Mouse (Mus musculus): ENCODE data around the gene Il2rb.
A peak's percentile ranks its signal among the peaks of the same experiment; 100 is the strongest.

Gene Il2rb

DNA sequence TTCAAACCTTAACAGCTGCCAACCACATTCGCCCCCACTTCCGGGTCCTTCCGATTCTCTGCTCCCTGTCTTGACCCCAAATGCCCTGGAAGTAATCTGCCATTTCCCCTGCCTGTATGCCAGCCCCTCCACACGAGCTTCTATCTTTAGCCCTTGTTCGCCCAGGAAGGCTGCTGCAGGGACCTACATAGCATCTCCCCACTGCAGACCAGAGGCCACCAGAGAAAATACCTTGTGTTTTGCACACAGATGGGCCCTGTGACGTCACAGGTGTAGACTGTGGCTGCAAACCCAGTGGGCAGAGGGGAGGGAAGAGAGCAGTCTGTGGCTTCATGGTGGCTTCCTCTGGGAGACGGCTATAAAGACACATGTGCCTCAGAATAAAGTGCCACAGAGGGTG lies 23.1 kb upstream of the Il2rb start:
- no peak for DNase-seq

DNA sequence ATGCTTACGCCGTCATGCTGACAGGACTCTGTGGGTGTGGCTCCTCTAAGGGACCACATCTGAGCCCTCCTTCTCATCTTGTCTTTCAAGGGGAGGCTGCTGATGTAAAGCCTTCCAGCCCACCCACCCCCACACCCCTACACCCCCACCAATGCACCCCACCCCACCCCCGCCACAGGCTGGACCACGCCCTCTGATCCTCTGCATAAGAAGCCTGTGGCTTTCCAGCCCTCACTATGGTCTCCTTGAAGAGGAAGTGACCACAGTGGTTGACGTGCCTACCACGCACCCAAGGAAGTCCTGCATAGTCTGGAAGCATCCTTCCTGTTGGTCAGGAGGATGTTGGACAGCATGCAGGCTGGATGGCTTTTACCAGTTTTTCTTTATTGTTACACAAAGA lies 20.7 kb upstream of the Il2rb start:
- no peak for DNase-seq

DNA sequence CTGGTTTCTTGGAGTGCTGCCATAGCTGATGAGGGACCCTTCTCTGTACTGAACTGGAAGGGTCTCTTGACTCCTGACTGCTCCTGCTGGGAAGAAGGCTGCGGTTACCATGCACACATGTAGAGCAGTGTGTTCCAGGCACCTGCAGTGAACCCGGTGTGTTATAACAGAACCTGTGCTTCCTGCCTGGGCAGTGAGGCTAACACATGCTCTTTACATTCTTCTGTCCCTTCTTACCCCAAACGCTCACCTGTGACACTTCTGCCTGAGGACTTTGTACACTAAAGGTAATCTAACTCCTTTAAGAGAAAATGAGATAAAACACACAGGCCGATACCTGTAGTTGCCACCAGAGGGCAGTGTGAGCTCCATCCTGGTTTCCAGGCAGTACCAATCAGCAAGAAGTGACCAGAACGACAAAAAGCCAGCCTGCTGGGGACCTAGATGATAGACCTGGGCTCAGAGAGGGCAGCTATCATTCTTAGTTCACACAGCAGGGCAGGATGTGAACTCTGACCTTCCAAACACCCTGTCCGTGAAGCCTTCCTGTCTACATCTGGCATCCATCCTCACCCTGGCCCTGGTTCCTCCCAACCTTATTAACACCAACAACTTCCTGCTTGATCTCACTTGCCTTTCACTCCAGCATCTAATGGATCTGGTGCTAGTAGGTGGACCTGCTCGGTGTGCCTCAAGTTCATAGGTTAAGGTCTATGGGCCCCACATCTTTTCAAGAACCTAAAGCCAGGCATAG lies 19.5 kb upstream of the Il2rb start:
- DNase-seq, result peak; percentile 84

GRCm38 (mm10) chr15:78513019-78513418 lies 17.9 kb upstream of the Il2rb start:
- DNase-seq, result no peak

GRCm38 (mm10) chr15:78511951-78512350 lies 16.9 kb upstream of the Il2rb start:
- no peak for DNase-seq

DNA sequence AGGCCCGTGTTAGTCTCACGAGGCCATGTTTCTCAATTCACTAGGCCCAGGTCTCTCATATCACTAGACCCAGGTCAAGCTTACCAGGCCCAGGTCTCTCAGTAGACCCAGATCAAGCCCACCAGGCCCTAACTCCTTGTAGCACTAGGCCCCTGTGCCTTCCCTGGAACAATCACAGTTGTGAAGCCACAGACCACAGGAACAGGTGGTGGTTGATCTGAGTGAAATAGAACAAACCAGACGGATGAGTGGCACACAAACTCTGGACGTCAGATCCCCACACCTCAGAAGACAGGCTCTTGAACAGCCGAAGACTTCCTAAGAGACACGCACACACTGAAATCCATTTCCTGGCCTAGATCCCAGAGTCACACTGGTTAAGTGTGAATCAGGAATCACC lies 15.7 kb upstream of the Il2rb start:
- DNase-seq, result no peak

GRCm38 (mm10) chr15:78510121-78510576 lies 15.1 kb upstream of the Il2rb start:
- DNase-seq, result no peak

- DNase-seq, result no peak
Measured at GRCm38 (mm10) chr15:78509297-78509899, 14.3 kb upstream of the Il2rb start.

- no peak for DNase-seq
Measured at GRCm38 (mm10) chr15:78508443-78508842, 13.4 kb upstream of the Il2rb start.

DNA sequence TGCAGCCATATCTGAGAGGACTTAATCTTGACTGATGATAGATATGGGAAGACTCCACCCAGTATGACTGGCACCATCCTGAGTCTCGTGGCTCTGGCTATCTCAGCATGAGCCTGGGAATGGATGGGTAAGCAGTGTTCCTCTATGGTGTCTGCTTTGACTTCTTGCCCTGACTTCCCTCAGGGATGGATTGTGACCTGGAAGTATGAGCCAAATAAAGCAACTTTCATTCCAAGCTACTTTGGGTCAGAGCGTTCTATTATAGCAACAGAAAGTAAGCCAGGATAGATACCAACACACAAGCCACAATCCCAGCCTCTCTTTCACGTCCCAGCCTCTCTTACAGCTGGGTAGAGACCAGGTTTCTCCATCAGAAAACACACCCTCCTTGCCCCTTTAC lies 10.5 kb upstream of the Il2rb start:
- no peak for DNase-seq

GRCm38 (mm10) chr15:78504816-78505215 lies 9.7 kb upstream of the Il2rb start:
- DNase-seq, result no peak

DNA sequence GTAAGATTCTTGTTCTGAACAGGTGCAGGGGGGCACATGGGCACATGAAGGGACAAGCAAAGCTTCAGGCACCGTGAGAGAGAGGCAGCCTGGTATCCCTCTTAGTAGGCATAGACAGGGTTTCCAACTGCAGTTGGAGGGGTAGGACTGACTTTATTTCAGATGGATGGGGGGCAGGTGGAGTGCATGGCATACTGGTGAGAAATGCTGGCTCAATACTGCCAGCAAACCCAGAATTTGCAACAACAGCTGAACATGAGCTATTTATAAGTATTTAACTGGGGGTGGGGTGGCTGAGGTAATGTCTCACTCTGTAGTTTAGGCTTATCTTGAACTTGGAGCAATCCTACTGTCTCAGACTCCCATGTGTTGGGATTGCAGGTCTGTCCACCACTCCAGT lies 8.9 kb upstream of the Il2rb start:
- no peak for DNase-seq

DNA sequence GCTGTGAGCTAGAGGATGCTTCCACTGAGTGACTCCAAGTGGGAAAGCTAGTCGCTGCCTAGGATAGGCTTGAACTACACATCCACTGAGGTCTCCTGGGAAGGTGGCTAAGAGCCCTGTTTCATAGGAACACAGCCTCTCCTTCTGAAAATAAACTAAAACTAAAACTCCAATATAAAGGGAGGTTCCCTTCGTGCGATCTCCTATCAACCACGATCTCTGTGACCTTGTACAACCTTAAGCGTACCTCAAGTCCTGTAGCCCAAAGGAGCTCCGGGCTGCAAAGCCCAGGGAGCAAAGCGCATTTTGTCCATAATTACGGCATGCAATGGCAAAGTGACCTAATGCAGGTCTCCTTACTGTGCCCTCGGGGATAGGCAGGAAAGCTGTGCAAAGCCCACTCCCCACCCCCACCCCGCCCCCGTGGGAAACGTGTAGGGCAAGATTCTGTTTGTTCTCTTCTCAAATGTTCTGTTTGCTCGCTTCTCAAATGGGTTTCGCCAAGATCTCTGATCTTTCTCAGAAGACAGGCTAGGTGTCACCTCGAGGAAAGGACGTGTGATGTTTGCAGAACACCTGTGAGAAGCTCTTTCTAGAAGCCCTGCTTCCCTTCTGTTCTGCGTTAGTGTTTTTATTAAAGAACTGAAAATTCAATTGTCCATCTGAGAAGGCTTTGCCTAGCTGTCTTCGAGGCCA lies 7.5 kb upstream of the Il2rb start:
- DNase-seq, result no peak

GRCm38 (mm10) chr15:78493401-78494010 lies 1.6 kb downstream of the Il2rb start:
- DNase-seq, result no peak

DNA sequence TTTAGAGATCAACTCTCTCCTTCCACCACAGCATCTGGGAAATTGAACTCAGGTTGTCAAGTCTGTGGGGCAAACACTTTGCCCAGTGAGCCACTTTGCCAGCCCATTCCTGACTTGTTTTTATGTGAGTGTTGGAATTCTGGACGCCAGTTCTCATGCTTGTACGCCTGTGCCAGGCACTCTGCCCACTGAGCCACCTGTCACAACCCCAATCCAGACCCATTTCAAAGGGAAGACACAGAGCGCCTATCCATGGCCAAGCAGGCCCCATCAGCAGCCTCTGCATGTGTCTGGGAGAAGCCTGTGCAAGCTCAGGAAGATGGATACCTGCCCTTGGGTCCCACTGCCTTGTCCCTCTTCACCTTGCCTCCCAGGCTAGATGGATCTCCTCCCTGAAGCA lies 3.8 kb downstream of the Il2rb start:
- no peak for DNase-seq

DNA sequence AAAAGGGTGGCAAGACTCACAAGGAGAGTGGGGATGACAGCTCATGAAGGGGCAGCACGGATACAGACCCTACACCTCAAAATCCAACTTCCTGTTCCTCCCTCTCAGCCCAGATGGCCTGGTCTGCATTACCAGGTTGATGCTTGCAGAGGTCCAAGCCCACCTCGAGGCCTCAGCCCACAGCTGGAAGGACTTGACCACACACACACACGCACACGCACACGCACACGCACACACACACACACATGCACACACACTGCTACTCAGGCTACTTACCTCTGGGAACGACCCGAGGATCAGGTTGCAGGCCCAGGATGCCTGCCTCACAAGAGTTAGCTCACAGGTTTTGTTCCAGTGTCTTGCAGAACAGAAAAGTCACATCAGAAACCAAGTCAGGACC lies 5.2 kb downstream of the Il2rb start:
- DNase-seq, result no peak

DNA sequence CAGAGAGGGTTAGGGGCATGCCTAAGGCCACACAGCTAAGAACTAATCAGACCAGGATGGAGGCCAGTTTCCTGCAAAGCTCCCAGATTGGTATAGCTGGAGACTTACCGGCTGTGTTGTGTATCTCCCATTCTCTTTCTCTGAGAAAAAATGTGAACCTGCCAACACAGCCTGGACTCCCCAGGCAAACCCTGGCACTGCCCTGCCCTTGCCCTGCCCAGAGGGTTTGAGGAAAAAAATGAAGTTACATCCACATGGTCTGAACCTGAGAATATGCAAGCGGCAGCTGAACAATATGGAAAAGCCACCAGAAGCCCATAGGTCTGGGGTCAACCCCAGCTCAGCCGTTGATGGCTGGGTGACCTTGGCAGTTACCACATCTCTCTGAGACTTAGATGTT lies 5.8 kb downstream of the Il2rb start:
- no peak for DNase-seq

- DNase-seq, result no peak
Measured at GRCm38 (mm10) chr15:78487066-78487465, 8.0 kb downstream of the Il2rb start.

DNA sequence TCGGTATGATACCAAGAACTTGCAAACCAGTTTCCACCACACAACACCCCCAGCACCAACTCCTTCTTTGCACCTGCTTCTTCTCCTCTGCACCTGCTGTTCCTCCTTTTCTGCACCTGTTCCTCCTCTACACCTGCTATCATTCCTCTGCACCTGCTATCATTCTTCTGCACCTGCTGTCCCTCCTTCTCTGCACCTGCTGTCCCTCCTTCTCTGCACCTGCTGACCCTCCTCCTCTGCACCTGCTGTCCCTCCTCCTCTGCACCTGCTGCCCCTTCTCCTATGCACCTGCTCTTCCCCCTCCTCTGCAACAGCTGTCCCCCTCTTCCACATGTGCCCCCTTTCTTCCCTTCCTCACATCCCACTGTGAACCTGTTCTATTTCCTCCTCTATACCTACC lies 8.5 kb downstream of the Il2rb start:
- no peak for DNase-seq

GRCm38 (mm10) chr15:78483311-78483710 lies 11.8 kb downstream of the Il2rb start:
- DNase-seq, result no peak

DNA sequence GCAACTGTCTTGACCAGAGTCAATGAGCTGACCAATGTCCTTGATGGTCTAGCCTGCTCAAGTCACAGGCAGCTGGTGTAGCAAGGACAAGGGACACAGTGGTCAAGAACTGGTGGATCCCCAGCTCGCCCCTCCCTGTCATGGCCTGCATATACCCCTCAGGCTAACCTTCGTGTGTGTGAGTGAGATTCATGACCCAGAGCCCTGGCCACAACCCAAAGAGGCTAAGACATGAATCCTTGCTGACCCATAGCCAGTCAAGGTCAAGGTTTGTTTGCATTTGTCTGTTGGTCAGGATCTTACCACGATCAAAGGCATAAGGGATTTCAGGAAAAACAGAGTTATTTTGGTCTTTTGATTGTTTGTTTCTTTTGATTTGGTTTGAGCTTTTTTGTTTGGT lies 12.6 kb downstream of the Il2rb start:
- DNase-seq, result no peak

DNA sequence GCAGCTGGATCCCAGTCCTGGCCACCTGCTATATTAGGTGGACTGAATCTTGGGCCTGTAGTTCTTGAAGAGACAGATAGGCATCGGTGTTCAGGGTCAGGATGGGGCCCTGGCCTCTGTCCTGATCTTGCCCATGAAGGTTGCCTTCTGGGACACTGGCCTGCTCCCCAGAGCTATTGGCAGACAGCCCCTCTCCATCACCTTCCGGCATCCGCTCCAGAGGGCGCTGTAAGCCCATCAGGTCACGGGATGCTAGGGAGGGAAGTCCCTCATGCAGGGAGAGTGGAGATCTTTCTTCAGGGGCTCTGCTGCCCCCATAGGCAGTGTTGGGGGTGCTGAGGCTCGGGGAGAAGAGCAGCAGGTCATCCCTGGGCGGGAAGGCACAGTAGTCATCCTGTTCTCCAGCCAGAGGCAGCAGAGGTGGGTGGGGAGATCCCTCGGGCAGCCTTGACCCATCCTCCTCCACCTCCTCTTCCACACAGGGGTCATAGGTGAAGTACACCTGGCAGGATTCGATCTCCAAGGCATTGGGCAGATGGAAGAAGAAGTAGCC lies 13.5 kb downstream of the Il2rb start:
- DNase-seq, result no peak

GRCm38 (mm10) chr15:78480991-78481390 lies 14.1 kb downstream of the Il2rb start:
- no peak for DNase-seq
